Mouse (Mus musculus) cerebellum, adult 2 months (tissue): ENCODE results near the gene Atcay.

Experiments
- CTCF ChIP-seq: fragments of 200-500 bp; IDR thresholded peaks from 2 replicates; pipeline ENCODE4 v1.5.1; 2011; ENCODE audit warnings: low read depth, mild to moderate bottlenecking, control low read depth, low read length, moderate library complexity, borderline replicate concordance; ENCODE audit not compliant: insufficient read depth
- POLR2A ChIP-seq: fragments of 200-500 bp; IDR thresholded peaks from 2 replicates; pipeline ENCODE4 v1.6.1; 2011; ENCODE audit warnings: low read length, control low read depth, borderline replicate concordance; ENCODE audit not compliant: insufficient read depth

- TF ChIP-seq CTCF (peak; percentile 87), POLR2A (peak; percentile 83; the same call in 1 of the 2 replicates)
These were observed 57.5 kb downstream of the Atcay start for GRCm38 (mm10) chr10:81173132-81173531.
